Mouse (Mus musculus) E14TG2a.4 (cell line): Measurements from ENCODE around the gene Slc31a1.

Experiments used
- CTCF ChIP-seq: conservative IDR thresholded peaks from 2 replicates; pipeline ENCODE4 v1.5.1; 2014; ENCODE audit warnings: low read length
- NANOG ChIP-seq: IDR thresholded peaks from 2 replicates; pipeline ENCODE4 v1.6.1; 2014; ENCODE audit warnings: borderline replicate concordance, low read length, mixed read lengths
- POU5F1 ChIP-seq: IDR thresholded peaks from 2 replicates; pipeline ENCODE4 v1.6.1; 2014; ENCODE audit warnings: low read length, borderline replicate concordance

GRCm38 (mm10) chr4:62322684-62323083, 37.8 kb upstream of the Slc31a1 start:
- TF ChIP-seq CTCF, result no peak
- TF ChIP-seq POU5F1, result no peak
- TF ChIP-seq NANOG, result no peak
